Mouse (Mus musculus): ENCODE data around the gene Aqp1. TPM values are rescaled to one million over a fixed set of nuclear protein-coding genes. Genes with fewer than 3 reads are reported as not detected.

The Aqp1 gene
- polyA plus RNA-seq, 1 experiment, result 310 TPM

DNA sequence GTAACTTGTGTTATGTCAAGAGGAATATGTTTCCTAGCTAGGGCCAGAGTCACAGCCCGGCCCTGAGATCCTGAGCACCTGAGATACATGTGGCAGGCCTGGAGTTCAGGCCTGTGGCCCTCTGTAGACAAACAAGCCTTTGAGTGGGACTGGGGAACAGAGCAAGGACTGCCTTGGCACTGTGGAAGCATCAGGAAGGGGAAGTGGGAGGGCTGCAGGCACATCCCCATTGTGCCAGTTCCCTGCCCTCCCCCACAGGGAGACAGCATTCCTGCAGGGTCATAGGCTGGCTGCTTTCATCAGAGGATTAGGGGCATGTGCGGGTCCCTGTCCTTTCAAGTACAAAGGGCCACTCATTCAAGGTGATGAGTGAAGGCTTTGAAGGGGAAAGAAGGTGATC, 26.1 kb upstream of the Aqp1 start:
- no peak for TF ChIP-seq CTCF (IDR thresholded peaks at IDR 0.05; ENCODE audit: extremely low read depth, insufficient read length, insufficient replicate concordance, low read depth, low read length)
- no peak for TF ChIP-seq POLR2A (IDR thresholded peaks at IDR 0.05; ENCODE audit: low read depth, low read length)
- Histone ChIP-seq H3K4me1 (ENCODE audit: control insufficient read depth, insufficient read depth, insufficient read length, low read length) (peaks cover 10% of the 10 kb centered on the region; the same call in 1 of the 2 replicates), H3K4me3 (ENCODE audit: low read depth, low read length) (no peak overlapping the region), H3K27ac (ENCODE audit: insufficient read depth, low read depth, low read length) (no peak overlapping the region), H3K27me3 (ENCODE audit: control insufficient read depth, insufficient read depth, low read length) (no peaks in the 10 kb centered on the region), H3K36me3 (ENCODE audit: control insufficient read depth, insufficient read depth, low read length) (no peaks in the 10 kb centered on the region)
- 82% methylated on average over 2 of the region's 2 CpGs for WGBS

DNA sequence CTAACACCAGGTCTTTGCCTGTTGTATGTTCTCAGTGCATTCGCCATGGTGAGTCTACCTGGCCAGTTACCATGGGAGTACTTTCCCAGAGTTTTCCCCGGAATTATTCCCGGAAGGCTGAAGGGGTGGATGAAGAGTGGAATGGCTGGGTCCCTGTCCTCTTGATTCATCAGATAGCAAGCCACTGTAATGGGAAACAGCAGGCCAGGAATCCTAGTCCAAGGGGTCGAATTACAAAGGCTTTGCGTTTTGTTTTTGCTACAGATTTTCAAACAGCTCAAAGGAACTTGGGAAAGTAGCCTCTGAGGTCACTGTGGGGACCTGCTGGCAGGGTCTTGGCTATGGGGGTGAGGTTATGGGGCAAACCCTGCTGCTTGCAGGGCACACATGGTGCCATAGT, 24.3 kb upstream of the Aqp1 start:
- Histone ChIP-seq H3K27me3 (ENCODE audit: control insufficient read depth, insufficient read depth, low read length) (no peaks in the 10 kb centered on the region), H3K27ac (ENCODE audit: insufficient read depth, low read depth, low read length) (no peak overlapping the region), H3K36me3 (ENCODE audit: control insufficient read depth, insufficient read depth, low read length) (no peaks in the 10 kb centered on the region), H3K4me3 (ENCODE audit: low read depth, low read length) (no peak overlapping the region), H3K4me1 (ENCODE audit: control insufficient read depth, insufficient read depth, insufficient read length, low read length) (peaks cover 10% of the 10 kb centered on the region; the same call in 1 of the 2 replicates)
- 87% methylated on average over 5 of the region's 5 CpGs for WGBS
- TF ChIP-seq CTCF (IDR thresholded peaks at IDR 0.05; ENCODE audit: extremely low read depth, insufficient read length, insufficient replicate concordance, low read depth, low read length) (no peak), POLR2A (IDR thresholded peaks at IDR 0.05; ENCODE audit: low read depth, low read length) (no peak)

DNA sequence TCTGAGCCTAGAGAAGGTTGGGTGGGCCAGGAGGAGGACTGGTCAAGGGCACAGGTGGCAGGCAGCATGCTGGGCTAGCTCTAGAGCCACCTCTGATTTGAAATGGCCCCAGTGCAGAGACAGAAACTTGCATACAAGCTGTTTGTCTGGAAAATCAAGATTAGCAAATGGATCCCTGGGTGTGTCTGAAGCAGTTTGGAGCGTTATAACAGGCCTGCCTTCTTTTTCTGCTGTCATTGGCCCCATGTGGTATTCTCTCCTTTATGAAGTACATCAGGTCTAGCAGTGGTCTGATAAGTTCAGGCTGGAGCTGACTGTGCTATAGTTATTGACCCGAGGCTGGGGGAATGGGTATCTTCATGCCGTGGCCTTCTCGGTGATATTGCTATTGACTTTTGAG, 22.3 kb upstream of the Aqp1 start:
- Histone ChIP-seq H3K4me3 (ENCODE audit: low read depth, low read length) (no peak overlapping the region), H3K36me3 (ENCODE audit: control insufficient read depth, insufficient read depth, low read length) (no peaks in the 10 kb centered on the region), H3K27ac (ENCODE audit: insufficient read depth, low read depth, low read length) (no peak overlapping the region), H3K27me3 (ENCODE audit: control insufficient read depth, insufficient read depth, low read length) (no peaks in the 10 kb centered on the region), H3K4me1 (ENCODE audit: control insufficient read depth, insufficient read depth, insufficient read length, low read length) (peaks cover 10% of the 10 kb centered on the region; the same call in 1 of the 2 replicates)
- no peak for TF ChIP-seq CTCF (IDR thresholded peaks at IDR 0.05; ENCODE audit: extremely low read depth, insufficient read length, insufficient replicate concordance, low read depth, low read length)
- WGBS, result 39% methylated on average over 4 of the region's 4 CpGs

GRCm38 (mm10) chr6:55314628-55315027, 21.6 kb upstream of the Aqp1 start:
- no peak overlapping the region for H3K4me3 ChIP-seq (ENCODE audit: low read depth, low read length)
- H3K36me3 ChIP-seq (ENCODE audit: control insufficient read depth, insufficient read depth, low read length), result no peaks in the 10 kb centered on the region
- WGBS, result 43% methylated on average over 8 of the region's 8 CpGs
- peaks cover 15% of the 10 kb centered on the region; the same call in 1 of the 2 replicates for H3K4me1 ChIP-seq (ENCODE audit: control insufficient read depth, insufficient read depth, insufficient read length, low read length)
- no peaks in the 10 kb centered on the region for H3K27me3 ChIP-seq (ENCODE audit: control insufficient read depth, insufficient read depth, low read length)
- TF ChIP-seq POLR2A (IDR thresholded peaks at IDR 0.05; ENCODE audit: low read depth, low read length) (no peak), CTCF (IDR thresholded peaks at IDR 0.05; ENCODE audit: extremely low read depth, insufficient read length, insufficient replicate concordance, low read depth, low read length) (no peak)
- H3K27ac ChIP-seq (ENCODE audit: insufficient read depth, low read depth, low read length), result no peak overlapping the region

GRCm38 (mm10) chr6:55318597-55318996, 17.6 kb upstream of the Aqp1 start:
- H3K27ac ChIP-seq (ENCODE audit: insufficient read depth, low read depth, low read length), result no peak overlapping the region
- WGBS, result 91% methylated on average over 3 of the region's 3 CpGs
- H3K36me3 ChIP-seq (ENCODE audit: control insufficient read depth, insufficient read depth, low read length), result no peaks in the 10 kb centered on the region
- H3K4me1 ChIP-seq (ENCODE audit: control insufficient read depth, insufficient read depth, insufficient read length, low read length), result peaks cover 18% of the 10 kb centered on the region; the same call in 1 of the 2 replicates
- no peak for TF ChIP-seq CTCF (IDR thresholded peaks at IDR 0.05; ENCODE audit: extremely low read depth, insufficient read length, insufficient replicate concordance, low read depth, low read length)
- no peak for TF ChIP-seq POLR2A (IDR thresholded peaks at IDR 0.05; ENCODE audit: low read depth, low read length)
- H3K27me3 ChIP-seq (ENCODE audit: control insufficient read depth, insufficient read depth, low read length), result no peaks in the 10 kb centered on the region
- H3K4me3 ChIP-seq (ENCODE audit: low read depth, low read length), result no peak overlapping the region

DNA sequence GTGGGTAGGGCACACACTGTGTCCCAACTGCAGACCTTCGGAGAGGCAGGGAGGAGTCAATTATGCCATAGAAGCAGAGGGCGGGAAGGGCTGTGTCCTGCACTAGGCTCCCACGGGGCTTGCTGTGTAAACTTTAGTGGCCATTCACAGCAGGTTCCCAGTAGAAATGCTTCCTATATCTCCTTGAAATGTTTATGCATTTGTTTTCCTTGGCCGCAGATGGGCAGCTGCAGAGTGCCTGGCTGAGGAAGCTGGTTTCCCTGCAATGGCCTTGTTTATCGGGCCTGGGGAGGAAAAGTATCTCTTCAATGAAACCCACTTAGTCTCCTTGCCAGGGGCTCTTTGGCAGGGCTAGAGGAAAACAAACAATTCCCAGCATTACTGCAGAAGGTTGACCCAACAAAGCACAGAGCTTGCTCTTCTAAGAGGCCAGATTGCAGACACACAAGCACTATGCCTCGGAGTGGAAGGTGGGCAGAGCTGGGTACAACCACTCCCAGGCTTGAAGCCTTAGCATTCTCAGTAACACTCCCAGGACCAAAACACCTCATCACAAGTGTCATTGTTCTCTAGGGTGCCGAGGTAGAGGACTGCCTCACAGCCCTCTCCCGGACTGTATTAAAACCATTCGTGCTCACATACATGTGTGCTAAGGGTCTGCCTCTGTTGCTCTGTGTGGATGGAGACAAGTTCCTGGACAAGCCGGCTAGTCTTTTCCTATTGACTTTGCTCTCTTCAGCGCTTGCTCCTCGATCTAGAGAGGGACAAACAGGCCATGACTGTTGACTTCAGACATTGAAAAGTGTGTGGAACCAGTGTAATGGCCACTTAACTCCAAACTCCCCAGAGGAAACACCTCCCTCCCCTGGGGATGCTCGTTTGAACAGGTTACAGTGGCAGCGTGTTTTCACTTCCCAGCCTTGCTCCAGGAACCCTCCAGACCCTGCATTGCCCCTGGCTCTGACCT, 16.4 kb upstream of the Aqp1 start:
- Histone ChIP-seq H3K36me3 (ENCODE audit: control insufficient read depth, insufficient read depth, low read length) (no peaks in the 10 kb centered on the region), H3K27ac (ENCODE audit: insufficient read depth, low read depth, low read length) (no peak overlapping the region), H3K27me3 (ENCODE audit: control insufficient read depth, insufficient read depth, low read length) (no peaks in the 10 kb centered on the region), H3K4me3 (ENCODE audit: low read depth, low read length) (no peak overlapping the region), H3K4me1 (ENCODE audit: control insufficient read depth, insufficient read depth, insufficient read length, low read length) (peaks cover 17% of the 10 kb centered on the region)
- TF ChIP-seq CTCF (IDR thresholded peaks at IDR 0.05; ENCODE audit: extremely low read depth, insufficient read length, insufficient replicate concordance, low read depth, low read length) (no peak), POLR2A (IDR thresholded peaks at IDR 0.05; ENCODE audit: low read depth, low read length) (no peak)
- 66% methylated on average over 14 of the region's 14 CpGs for WGBS

DNA sequence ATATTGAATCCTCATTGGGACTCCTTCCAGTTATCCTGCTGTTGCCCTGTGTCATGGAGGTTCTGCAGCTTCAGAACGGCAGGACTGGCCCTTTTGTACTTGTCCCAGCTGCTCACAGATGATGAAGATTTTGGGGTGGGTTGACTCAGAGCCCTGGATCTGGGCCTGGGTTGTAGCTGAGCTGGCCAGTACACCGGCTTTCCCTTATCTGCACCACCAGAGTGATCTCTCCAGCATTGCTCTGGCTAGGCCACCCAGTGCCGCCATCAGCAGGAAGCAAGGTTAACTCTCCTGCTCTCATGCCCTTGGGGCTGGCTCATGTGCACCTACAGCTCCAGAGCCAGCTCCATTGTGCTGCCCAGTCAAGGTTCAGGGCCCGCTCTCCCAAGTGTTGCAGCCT, 15.3 kb upstream of the Aqp1 start:
- TF ChIP-seq CTCF (IDR thresholded peaks at IDR 0.05; ENCODE audit: extremely low read depth, insufficient read length, insufficient replicate concordance, low read depth, low read length) (no peak), POLR2A (IDR thresholded peaks at IDR 0.05; ENCODE audit: low read depth, low read length) (no peak)
- H3K4me3 ChIP-seq (ENCODE audit: low read depth, low read length), result no peak overlapping the region
- no peaks in the 10 kb centered on the region for H3K36me3 ChIP-seq (ENCODE audit: control insufficient read depth, insufficient read depth, low read length)
- H3K27ac ChIP-seq (ENCODE audit: insufficient read depth, low read depth, low read length), result no peak overlapping the region
- no peaks in the 10 kb centered on the region for H3K27me3 ChIP-seq (ENCODE audit: control insufficient read depth, insufficient read depth, low read length)
- WGBS, result 74% methylated on average over 4 of the region's 4 CpGs
- H3K4me1 ChIP-seq (ENCODE audit: control insufficient read depth, insufficient read depth, insufficient read length, low read length), result peaks cover 24% of the 10 kb centered on the region
